Mouse (Mus musculus) adrenal gland, adult 18-20 months (tissue): ENCODE data around the gene Htt. TPM values are rescaled to one million over a fixed set of nuclear protein-coding genes. Genes with fewer than 3 reads are reported as not detected.
"Not testable (repeated sequence)": the region's sequence is repeated elsewhere in the genome, so short reads cannot be mapped to it uniquely, and the experiment has no call there.

ENCODE experiments used
- DNase-seq, 2 experiments: peaks; one replicate each; pipeline ENCODE4 v3.0.0; 2021 to 2022; ENCODE audit warnings: low spot score in 2 of 2
- long read RNA-seq, 2 experiments: library from polyadenylated mRNA; stranded (forward); transcript quantifications; one replicate each; pipeline ENCODE4 v2.0.0; 2021
- total RNA-seq, 2 experiments: library from RNA; stranded (reverse); gene quantifications; 1 replicate in 1 of 2; 2 replicates in 1 of 2; pipeline ENCODE4 v1.2.3; 2021

The Htt gene
- 10 to 100 TPM; 30.8 to 34.3 TPM for total RNA-seq
- long read RNA-seq, experiment 1, partial matches to known transcripts, result 1 of 3 reads
- long read RNA-seq, experiment 1, other reads (novel, unspliced or antisense), result 2 of 3 reads
- long read RNA-seq, experiment 2, full-length matches to known transcripts, result 2 of 5 reads
- long read RNA-seq, experiment 2, partial matches to known transcripts, result 3 of 5 reads
- long read RNA-seq, experiment 2, other reads (novel, unspliced or antisense), result 0 of 5 reads

DNA sequence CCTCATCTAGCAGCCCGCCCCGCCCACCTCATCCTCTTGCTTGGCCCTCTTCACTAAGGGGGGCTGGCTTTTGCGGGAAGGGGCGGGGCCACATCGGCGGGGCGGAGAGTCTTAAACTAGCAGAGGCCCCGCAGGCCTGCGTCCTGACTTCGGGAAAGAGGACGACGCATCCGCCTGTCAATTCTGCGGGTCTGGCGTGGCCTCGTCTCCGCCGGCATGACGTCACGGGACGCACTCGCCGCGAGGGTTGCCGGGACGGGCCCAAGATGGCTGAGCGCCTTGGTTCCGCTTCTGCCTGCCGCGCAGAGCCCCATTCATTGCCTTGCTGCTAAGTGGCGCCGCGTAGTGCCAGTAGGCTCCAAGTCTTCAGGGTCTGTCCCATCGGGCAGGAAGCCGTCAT lies at the start of gene Htt:
Gene Htt, plus strand, starts transcription at position 232 of the 400 bp plus-strand sequence.
- peak; percentile 94 to 95 for DNase-seq

DNA sequence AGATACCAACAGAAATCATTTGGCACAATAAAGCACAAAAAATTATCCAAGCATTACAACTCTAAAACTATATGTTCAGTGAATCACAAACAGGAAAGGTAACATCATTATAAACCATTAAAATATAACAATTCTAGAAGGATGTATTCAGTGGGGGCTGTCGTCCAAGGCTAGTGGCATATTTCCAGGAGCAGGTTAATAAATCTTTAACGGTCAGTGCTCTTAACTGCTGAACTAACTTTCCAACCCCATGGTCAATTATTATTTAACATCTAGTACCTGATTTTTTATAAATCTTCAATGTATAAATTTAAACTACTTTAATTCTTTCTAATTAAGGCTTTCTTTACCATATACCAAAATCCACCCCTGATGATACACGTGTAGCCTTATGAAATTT lies 47.2 kb upstream of the Htt start:
- not testable (repeated sequence) for DNase-seq

- DNase-seq, result no peak
Measured at GRCm38 (mm10) chr5:34714816-34715215, 46.7 kb upstream of the Htt start.

GRCm38 (mm10) chr5:34729141-34729540 lies 32.4 kb upstream of the Htt start:
- DNase-seq, result no peak

DNA sequence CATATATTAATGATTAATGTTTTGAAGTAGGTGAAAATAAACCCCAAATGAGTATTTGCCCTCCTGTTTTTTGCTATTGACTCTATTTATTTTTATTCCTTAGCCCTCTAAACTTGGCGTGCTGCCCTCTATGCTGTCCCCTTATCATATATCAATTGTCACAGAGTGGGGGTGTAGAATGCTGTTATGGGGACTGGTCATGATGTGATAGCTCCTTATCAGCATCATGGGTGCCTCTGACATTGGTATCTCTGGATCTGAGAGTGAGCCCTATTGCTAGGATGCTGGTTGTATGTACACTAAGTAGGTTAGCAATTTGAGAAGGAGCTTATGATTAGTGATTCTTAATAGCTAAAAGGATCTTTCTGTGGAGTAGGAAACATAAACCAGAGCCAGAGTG lies 31.3 kb upstream of the Htt start:
- no peak for DNase-seq

- no peak for DNase-seq
Measured at GRCm38 (mm10) chr5:34751477-34751876, 10.1 kb upstream of the Htt start.

DNA sequence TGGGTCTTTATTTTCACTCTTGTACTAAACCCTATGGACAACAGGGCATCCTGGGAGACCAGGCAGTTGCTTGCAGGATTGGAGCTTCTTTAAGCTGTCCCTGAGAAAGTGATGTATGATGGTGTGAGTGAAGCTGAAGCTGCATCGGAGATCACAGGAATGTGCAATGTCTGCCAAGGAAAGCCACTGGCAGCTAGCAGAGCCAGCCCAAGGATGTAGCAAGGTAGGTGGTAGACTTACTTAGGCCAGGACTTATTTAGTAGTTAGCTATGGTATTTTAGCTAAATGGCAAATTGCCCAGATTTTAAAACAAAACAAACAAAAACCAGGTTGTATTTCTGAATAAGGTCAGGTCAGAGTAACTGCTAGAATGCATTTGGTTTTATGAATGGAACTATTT lies 2.8 kb upstream of the Htt start:
- DNase-seq, result no peak

GRCm38 (mm10) chr5:34760850-34761508 lies 561 bp upstream of the Htt start:
- peak in 1 of 2 experiments; percentile 45 for DNase-seq

DNA sequence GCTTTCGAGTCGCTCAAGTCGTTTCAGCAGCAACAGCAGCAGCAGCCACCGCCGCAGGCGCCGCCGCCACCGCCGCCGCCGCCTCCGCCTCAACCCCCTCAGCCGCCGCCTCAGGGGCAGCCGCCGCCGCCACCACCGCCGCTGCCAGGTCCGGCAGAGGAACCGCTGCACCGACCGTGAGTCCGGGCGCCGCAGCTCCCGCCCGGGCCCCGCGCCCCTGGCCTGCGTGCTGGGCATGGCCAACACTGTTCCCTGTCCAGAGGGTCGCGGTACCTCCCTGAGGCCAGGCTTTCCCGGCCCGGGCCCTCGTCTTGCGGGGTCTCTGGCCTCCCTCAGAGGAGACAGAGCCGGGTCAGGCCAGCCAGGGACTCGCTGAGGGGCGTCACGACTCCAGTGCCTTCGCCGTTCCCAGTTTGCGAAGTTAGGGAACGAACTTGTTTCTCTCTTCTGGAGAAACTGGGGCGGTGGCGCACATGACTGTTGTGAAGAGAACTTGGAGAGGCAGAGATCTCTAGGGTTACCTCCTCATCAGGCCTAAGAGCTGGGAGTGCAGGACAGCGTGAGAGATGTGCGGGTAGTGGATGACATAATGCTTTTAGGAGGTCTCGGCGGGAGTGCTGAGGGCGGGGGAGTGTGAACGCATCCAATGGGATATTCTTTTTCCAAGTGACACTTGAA lies 533 bp downstream of the Htt start:
- peak; percentile 42 to 43 for DNase-seq

DNA sequence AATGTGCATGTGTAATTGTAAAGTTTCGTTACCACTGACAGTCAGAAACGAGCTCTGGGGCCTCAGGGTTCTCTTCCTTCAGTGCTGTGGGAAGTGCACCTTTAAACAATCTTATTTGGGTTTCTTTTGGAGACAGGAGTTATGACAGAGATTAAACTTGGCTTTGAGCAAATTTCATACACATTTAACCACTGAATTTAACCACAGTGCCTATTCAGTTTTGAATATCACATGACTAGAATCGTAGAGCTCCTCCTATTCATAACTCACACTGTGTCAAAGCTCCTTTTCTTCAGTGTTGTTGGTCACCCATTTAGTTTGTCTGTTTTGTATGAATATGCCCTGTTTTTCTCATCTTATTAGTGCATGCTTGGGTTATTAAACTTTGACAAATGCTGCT lies 10.3 kb downstream of the Htt start:
- DNase-seq, result no peak

DNA sequence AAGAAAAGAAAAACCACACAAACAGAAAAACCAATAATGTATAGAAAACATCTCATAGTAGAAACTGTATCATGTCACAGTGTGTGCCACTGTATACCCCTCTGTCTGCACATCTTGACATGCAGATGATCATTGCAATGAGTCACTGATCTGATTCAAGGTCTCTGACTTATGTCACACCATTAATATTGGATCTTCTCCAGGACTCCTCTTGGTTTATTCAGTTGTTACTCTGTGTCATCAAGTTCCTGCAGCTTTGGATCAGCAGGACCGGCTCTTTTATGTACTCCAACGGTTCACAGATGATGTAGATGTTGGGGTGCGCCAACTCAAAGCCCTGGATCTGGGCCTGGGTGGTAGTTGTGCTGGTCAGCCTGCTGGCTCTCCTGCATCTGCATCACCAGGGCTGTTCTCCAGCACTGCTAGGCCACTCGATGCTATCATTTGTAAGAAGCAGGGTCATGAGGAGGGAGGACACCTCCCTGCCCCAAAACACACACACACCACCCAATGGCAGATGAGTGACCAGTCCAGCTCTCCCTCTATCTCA lies 11.2 kb downstream of the Htt start:
- DNase-seq, result peak in 1 of 2 experiments; percentile 18

DNA sequence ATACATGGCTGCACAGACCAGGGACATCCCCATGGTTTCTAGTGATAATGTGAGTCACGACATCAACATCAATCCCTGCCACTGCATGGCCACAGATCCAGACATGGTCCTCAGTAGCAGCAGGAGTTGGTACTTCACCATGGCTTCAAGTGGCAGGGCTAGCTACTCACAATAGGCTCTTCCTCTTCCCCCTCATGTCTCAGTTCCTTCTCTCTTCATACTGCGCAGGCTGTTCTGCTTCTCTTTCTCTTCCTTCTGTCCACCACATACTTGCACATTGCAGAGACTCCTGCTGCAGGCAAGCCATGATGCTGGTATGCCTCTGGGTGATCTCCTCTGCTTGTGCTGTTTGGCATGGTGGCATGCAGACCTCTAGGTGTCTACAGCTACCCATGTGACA lies 11.9 kb downstream of the Htt start:
- DNase-seq, result no peak

GRCm38 (mm10) chr5:34785027-34785426 lies 23.5 kb downstream of the Htt start:
- no peak for DNase-seq

GRCm38 (mm10) chr5:34791141-34791540 lies 29.6 kb downstream of the Htt start:
- no peak for DNase-seq

DNA sequence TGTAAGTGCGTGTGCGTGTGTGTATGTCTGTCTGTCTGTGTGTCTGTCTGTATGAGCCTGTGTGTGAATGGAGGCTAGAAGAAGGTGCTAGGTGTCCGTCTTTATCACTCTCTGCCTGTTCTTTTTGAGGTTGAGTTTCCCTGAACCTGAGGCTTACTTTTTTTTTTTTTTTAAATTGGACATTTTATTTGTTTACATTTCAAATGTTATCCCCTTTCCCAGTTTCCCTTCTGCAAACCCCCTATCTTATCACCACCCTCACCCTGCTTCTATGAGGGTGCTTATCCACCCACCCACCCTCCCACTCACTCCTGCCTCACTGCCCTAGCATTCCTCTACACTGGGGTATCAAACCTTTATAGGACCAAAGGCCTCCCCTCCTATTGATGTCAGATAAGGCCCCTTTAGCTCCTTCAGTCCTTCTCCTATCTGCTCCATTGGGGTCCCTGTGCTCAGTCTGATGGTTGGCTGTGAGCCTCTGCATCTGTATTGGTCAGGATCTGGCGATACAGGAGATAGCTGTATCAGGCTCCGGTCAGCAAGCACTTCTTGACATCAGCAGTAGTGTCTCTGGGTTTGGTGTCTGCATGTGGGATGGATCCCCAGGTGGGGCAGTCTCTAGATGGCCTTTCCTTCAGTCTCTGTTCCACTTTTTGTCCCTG lies 38.9 kb downstream of the Htt start:
- no peak for DNase-seq

- no peak for DNase-seq
Measured at GRCm38 (mm10) chr5:34806038-34806437, 44.5 kb downstream of the Htt start.

DNA sequence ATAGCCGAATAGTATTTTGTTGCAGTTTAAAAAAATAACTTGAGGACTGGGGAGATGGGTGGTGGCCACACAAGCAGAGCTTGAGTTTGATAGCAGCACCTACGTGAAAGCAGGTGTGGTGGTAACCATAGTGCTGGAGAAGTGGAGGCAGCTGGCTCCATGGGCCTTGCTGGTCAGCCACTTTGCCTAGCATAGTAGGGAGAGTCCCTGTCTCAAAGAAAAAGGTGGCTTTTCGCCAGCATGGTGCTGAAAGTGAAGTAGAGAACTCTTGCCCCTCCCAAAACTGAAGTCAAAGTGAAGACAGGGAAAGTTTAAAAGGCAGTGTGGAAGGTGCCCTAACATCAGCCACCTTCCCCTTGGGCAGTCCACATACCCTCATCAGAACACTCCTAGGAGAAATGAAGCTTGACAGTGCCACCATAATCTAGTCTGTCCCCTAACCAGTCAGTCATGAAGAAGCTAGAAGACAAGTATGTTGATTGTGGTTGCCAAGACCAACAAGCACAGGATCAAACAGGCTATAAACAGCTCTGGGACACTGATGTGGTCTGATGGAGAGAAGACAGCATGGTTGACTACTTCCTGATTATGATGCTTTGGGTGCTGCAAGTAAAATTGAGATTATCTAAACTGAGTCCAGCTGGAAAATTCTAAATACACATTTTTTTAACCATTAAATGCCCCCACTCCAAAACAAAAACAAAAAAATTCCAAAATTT lies 61.0 kb downstream of the Htt start:
- DNase-seq, result no peak

- no peak for DNase-seq
Measured at GRCm38 (mm10) chr5:34854079-34854478, 92.5 kb downstream of the Htt start.

GRCm38 (mm10) chr5:34865367-34865766 lies 103.8 kb downstream of the Htt start:
- DNase-seq, result no peak

GRCm38 (mm10) chr5:34880307-34880706 lies 118.8 kb downstream of the Htt start:
- DNase-seq, result not testable (repeated sequence)

GRCm38 (mm10) chr5:34881023-34881422 lies 119.5 kb downstream of the Htt start:
- no peak for DNase-seq
